Mouse (Mus musculus) embryonic facial prominence, embryonic 14.5 days (tissue): ENCODE data around the gene Olfr1134. TPM values are rescaled to one million over a fixed set of nuclear protein-coding genes. Genes with fewer than 3 reads are reported as not detected.

Experiments used
- polyA plus RNA-seq: library from polyadenylated mRNA; unstranded; fragments of >200 nt; fragmentation: Nextera tagmentation; extraction: Ambion mirVana; gene quantifications from 2 replicates; pipeline ENCODE4 v1.2.1, GENCODE M21; 2014

The Olfr1134 gene
- polyA plus RNA-seq, 1 experiment from 2014 or later = not detected

Other genes with a start within 250 kb of the Olfr1134 start
- not detected in 2 replicates for gene Olfr1123, start 241.8 kb downstream of the Olfr1134 start, polyA plus RNA-seq
- gene Olfr1124, start 228.2 kb downstream of the Olfr1134 start, polyA plus RNA-seq = 0.07 TPM in 1 of 2 replicates, not detected in the other
- not detected in 2 replicates for gene Olfr1126, start 204.5 kb downstream of the Olfr1134 start, polyA plus RNA-seq
- gene Pramel7, start 161.4 kb downstream of the Olfr1134 start, polyA plus RNA-seq = not detected in 2 replicates
- not detected in 2 replicates for gene Pramel6, start 151.9 kb downstream of the Olfr1134 start, polyA plus RNA-seq
- not detected in 2 replicates for gene Olfr153, start 126.7 kb downstream of the Olfr1134 start, polyA plus RNA-seq
- gene Olfr1128, start 112.9 kb downstream of the Olfr1134 start, polyA plus RNA-seq = not detected in 2 replicates
- gene Olfr1129, start 84.6 kb downstream of the Olfr1134 start, polyA plus RNA-seq = not detected in 2 replicates
- gene Olfr1130, start 52.2 kb downstream of the Olfr1134 start, polyA plus RNA-seq = not detected in 2 replicates
- not detected in 2 replicates for gene Olfr1131, start 31.4 kb downstream of the Olfr1134 start, polyA plus RNA-seq
- not detected in 2 replicates for gene Olfr1132, start 20.9 kb downstream of the Olfr1134 start, polyA plus RNA-seq
- 0.29 TPM in 1 of 2 replicates, not detected in the other for gene Olfr1133, start 11.1 kb downstream of the Olfr1134 start, polyA plus RNA-seq
- not detected in 2 replicates for gene Olfr1135, start 15.2 kb upstream of the Olfr1134 start, polyA plus RNA-seq
- not detected in 2 replicates for gene Olfr1136, start 35.5 kb upstream of the Olfr1134 start, polyA plus RNA-seq
- gene Olfr1137, start 54.7 kb upstream of the Olfr1134 start, polyA plus RNA-seq = not detected in 2 replicates
- not detected in 2 replicates for gene Olfr1138, start 81.5 kb upstream of the Olfr1134 start, polyA plus RNA-seq
- not detected in 2 replicates for gene Olfr1140, start 85.3 kb upstream of the Olfr1134 start, polyA plus RNA-seq
- gene Olfr1141, start 95.5 kb upstream of the Olfr1134 start, polyA plus RNA-seq = not detected in 2 replicates
- not detected in 2 replicates for gene Olfr152, start 121.0 kb upstream of the Olfr1134 start, polyA plus RNA-seq
- gene Olfr1143, start 142.1 kb upstream of the Olfr1134 start, polyA plus RNA-seq = 0.18 TPM in 1 of 2 replicates, not detected in the other
- not detected in 2 replicates for gene Olfr1145, start 151.4 kb upstream of the Olfr1134 start, polyA plus RNA-seq
- not detected in 2 replicates for gene Olfr1148, start 172.1 kb upstream of the Olfr1134 start, polyA plus RNA-seq
- gene Olfr1150-ps1, start 185.5 kb upstream of the Olfr1134 start, polyA plus RNA-seq = not detected in 2 replicates
- not detected in 2 replicates for gene Olfr1151, start 197.4 kb upstream of the Olfr1134 start, polyA plus RNA-seq
- gene Olfr1152, start 208.0 kb upstream of the Olfr1134 start, polyA plus RNA-seq = 0.06 TPM in 1 of 2 replicates, not detected in the other
- gene Olfr1153, start 236.5 kb upstream of the Olfr1134 start, polyA plus RNA-seq = 0.11 TPM in 1 of 2 replicates, not detected in the other
- gene Olfr1154, start 246.7 kb upstream of the Olfr1134 start, polyA plus RNA-seq = not detected in 2 replicates